Mouse (Mus musculus) bone marrow, adult 2 months (tissue): Measurements from ENCODE around the gene Arhgef1.

ENCODE experiments used
- CTCF ChIP-seq: fragments of 200-500 bp; IDR thresholded peaks from 2 replicates; pipeline ENCODE4 v1.5.1; 2011; ENCODE audit warnings: low read length, control low read depth; ENCODE audit not compliant: control insufficient read depth, insufficient read depth
- POLR2A ChIP-seq: fragments of 200-500 bp; IDR thresholded peaks from 2 replicates; pipeline ENCODE4 v1.6.1; 2011; ENCODE audit warnings: low read depth, mild to moderate bottlenecking, control low read depth, low read length, borderline replicate concordance; ENCODE audit not compliant: control insufficient read depth

DNA sequence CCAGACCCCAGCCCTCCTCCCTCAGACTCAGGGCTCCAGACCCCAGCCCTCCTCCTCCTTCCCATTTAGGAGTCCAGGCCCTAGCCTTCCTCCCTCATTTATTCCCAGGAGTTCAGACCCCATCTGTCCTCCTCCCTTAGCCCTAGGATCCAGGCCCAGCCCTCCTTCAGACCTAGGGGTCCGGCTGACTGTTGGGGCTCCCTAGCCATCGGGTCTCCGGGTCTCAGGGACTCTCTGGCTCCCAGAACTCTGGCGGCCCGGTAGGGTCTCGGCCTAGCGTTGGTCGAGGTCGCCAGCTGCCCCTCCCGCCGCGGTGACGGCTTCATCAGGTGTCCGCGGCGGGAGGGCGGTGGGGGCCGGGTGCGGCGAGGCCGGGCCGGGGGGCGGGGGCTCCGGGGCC, 51.3 kb downstream of the Arhgef1 start:
- TF ChIP-seq CTCF: no peak
- no peak for TF ChIP-seq POLR2A
